Mouse (Mus musculus): ENCODE data around the gene Akap17b. TPM values are rescaled to one million over a fixed set of nuclear protein-coding genes. Genes with fewer than 3 reads are reported as not detected.

The Akap17b gene
- polyA plus RNA-seq, 1 experiment from 2014 or later, result 3.8 TPM

DNA sequence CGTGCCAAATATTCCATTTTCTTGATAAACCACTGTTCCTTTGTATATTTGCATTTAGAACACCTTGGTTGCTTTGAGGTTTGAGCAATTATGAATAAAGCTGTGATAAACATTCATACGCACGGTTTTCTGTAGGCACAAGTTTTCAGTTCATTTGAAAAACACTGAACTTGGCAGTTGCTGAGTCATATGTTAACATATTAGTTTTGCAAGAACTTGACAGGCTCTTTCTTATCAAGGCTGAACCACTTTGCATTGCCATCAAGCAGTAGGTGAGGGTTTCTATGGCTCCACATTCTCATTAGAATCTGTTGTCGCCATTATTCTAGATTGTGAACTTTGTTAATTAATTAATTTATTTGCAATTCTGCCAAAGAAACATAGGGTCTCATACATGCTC, 85.0 kb downstream of the Akap17b start:
- no peak for DNase-seq (ENCODE audit: low spot score)
- Histone ChIP-seq H3K9me3 (ENCODE audit: control insufficient read depth, low read length) (no peaks in the 10 kb centered on the region), H3K4me1 (replicated peaks; ENCODE audit: control insufficient read depth, insufficient read depth, low read length) (no peaks in the 10 kb centered on the region), H3K4me2 (ENCODE audit: low read depth, low read length, severe bottlenecking) (no peak overlapping the region), H3K9ac (ENCODE audit: low read length) (no peak overlapping the region), H3K36me3 (ENCODE audit: control insufficient read depth, insufficient read depth, low read length) (no peaks in the 10 kb centered on the region), H3K27me3 (ENCODE audit: control insufficient read depth, insufficient read depth, low read length) (no peaks in the 10 kb centered on the region), H3K27ac (ENCODE audit: low read depth, low read length) (no peak overlapping the region), H3K4me3 (ENCODE audit: low read depth, low read length) (no peak overlapping the region)
- 92% methylated on average over 4 of the region's 4 CpGs for WGBS
- ATAC-seq (replicated peaks; ENCODE audit: low FRiP score), result no peak

Other genes starting within 250 kb of the Akap17b start
- not detected in 2 replicates for gene Gm6268, start 244.1 kb downstream of the Akap17b start, polyA plus RNA-seq (2014; fragmentation: Nextera tagmentation; extraction: Ambion mirVana)
- gene Gm14569, start 153.6 kb downstream of the Akap17b start, polyA plus RNA-seq (2014; fragmentation: Nextera tagmentation; extraction: Ambion mirVana), result not detected in 2 replicates
- gene Pgrmc1, start 47.2 kb downstream of the Akap17b start, polyA plus RNA-seq (2014; fragmentation: Nextera tagmentation; extraction: Ambion mirVana), result 382 and 393 TPM in 2 replicates
- gene Slc25a43, start 98.3 kb upstream of the Akap17b start, polyA plus RNA-seq (2014; fragmentation: Nextera tagmentation; extraction: Ambion mirVana), result 0.57 and 0.68 TPM in 2 replicates
- 819 and 859 TPM in 2 replicates for gene Slc25a5, start 150.3 kb upstream of the Akap17b start, polyA plus RNA-seq (2014; fragmentation: Nextera tagmentation; extraction: Ambion mirVana)
- gene Ube2a, start 228.5 kb upstream of the Akap17b start, polyA plus RNA-seq (2014; fragmentation: Nextera tagmentation; extraction: Ambion mirVana), result 119 and 121 TPM in 2 replicates
- 35.5 and 36.2 TPM in 2 replicates for gene C330007P06Rik, start 228.7 kb upstream of the Akap17b start, polyA plus RNA-seq (2014; fragmentation: Nextera tagmentation; extraction: Ambion mirVana)

Data from forebrain, embryonic 11.5 days (tissue).